Mouse (Mus musculus): ENCODE results near the gene Calr. TPM values are rescaled to one million over a fixed set of nuclear protein-coding genes. Genes with fewer than 3 reads are reported as not detected.

Gene Calr
- total and polyA plus RNA-seq, 2 experiments, result 308 to 411 TPM

DNA sequence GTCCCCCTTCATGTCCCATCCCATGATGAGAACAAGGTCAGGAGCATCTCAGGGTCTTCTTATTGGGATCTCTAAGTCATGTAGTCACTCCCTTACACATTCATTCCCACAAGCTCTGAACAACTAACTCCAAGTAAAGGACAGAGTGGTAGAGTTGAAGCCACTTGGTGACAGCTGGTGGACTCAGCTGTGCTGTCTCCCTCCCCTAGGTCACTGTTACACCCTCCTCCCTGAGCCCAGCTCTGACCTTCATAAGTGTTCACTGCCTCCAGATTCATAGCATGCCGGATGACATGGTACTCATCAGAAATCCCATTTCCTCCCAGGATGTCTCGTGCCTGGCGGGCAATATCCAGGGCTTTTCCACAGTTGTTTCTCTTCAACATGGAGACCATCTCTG, 41.5 kb upstream of the Calr start:
- Histone ChIP-seq H3K4me1 (ENCODE audit: control insufficient read depth, insufficient read depth, low read length) (peaks cover 9% of the 10 kb centered on the region; the same call in 1 of the 2 replicates), H3K79me2 (ENCODE audit: control insufficient read depth, insufficient read depth, low read length) (peaks cover 3% of the 10 kb centered on the region; the same call in 1 of the 2 replicates), H3K27ac (replicated peaks; ENCODE audit: insufficient read depth, low read depth, low read length) (no peak overlapping the region), H3K27me3 (ENCODE audit: control insufficient read depth, insufficient read depth, low read length) (no peaks in the 10 kb centered on the region), H3K4me3 (ENCODE audit: insufficient read depth, low read depth, low read length) (no peak overlapping the region), H3K36me3 (ENCODE audit: control insufficient read depth, insufficient read depth, low read length) (peaks cover 53% of the 10 kb centered on the region), H3K9ac (ENCODE audit: low read depth, low read length) (no peak overlapping the region)
- no peak for TF ChIP-seq POLR2A (IDR thresholded peaks at IDR 0.05; ENCODE audit: extremely low read depth, insufficient read depth, low read length)
- TF ChIP-seq CTCF (IDR thresholded peaks at IDR 0.05; ENCODE audit: low read depth, low read length), result no peak
- 89% methylated on average over 3 of the region's 3 CpGs for WGBS
- DNase-seq (ENCODE audit: extremely low read depth, low read depth, low spot score), result no peak

DNA sequence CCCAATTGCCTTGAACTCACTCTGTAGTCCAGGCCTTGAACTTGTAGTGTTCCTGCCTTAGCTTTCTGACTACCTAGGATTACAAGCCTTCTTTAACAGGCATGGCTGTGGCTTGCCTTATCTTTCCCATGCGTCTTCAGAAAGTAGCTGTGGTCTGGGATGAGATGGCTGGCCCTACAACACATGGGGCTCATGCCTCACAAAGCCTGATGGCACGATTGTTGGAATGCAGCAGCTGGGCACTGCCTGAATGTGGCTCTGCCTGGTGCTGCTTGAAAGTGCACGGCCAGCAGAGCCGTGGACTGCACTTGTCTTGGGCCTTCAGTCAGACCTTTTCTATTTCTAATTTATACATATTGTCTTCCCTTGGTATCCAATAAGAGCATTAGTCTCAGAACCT, 38.0 kb upstream of the Calr start:
- no peak for TF ChIP-seq POLR2A (IDR thresholded peaks at IDR 0.05; ENCODE audit: extremely low read depth, insufficient read depth, low read length)
- WGBS, result 81% methylated on average over 4 of the region's 4 CpGs
- no peak overlapping the region for H3K27ac ChIP-seq (replicated peaks; ENCODE audit: insufficient read depth, low read depth, low read length)
- H3K36me3 ChIP-seq (ENCODE audit: control insufficient read depth, insufficient read depth, low read length), result peaks cover 38% of the 10 kb centered on the region
- H3K4me1 ChIP-seq (ENCODE audit: control insufficient read depth, insufficient read depth, low read length), result no peaks in the 10 kb centered on the region
- no peaks in the 10 kb centered on the region for H3K79me2 ChIP-seq (ENCODE audit: control insufficient read depth, insufficient read depth, low read length)
- no peaks in the 10 kb centered on the region for H3K27me3 ChIP-seq (ENCODE audit: control insufficient read depth, insufficient read depth, low read length)
- H3K9ac ChIP-seq (ENCODE audit: low read depth, low read length), result no peak overlapping the region
- DNase-seq (ENCODE audit: extremely low read depth, low read depth, low spot score), result no peak
- no peak overlapping the region for H3K4me3 ChIP-seq (ENCODE audit: insufficient read depth, low read depth, low read length)

DNA sequence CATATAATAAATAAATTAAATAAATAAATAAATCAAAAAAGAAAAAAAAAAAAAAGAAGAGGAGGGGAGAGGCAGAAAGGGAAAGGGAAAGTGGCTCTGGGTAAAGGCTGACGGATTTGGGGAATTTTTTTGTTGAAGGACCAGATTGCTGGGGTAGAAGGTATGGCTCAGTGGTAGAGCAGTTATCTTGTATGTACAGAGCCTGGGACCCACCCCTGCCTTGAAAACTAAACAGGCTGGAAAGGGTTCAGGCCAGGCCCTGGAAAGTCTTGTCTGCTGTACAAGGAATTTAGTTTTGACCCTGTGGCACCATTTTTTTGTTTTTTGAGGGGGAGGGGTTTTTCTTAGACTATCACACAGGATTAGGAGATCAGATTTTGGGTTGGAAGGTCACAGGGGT, 32.2 kb upstream of the Calr start:
- no peak overlapping the region for H3K27ac ChIP-seq (replicated peaks; ENCODE audit: insufficient read depth, low read depth, low read length)
- no peaks in the 10 kb centered on the region for H3K79me2 ChIP-seq (ENCODE audit: control insufficient read depth, insufficient read depth, low read length)
- no peak overlapping the region for H3K4me3 ChIP-seq (ENCODE audit: insufficient read depth, low read depth, low read length)
- TF ChIP-seq POLR2A (IDR thresholded peaks at IDR 0.05; ENCODE audit: extremely low read depth, insufficient read depth, low read length), result no peak
- no peak for TF ChIP-seq CTCF (IDR thresholded peaks at IDR 0.05; ENCODE audit: low read depth, low read length)
- 91% methylated on average over 1 of the region's 1 CpGs for WGBS
- no peaks in the 10 kb centered on the region for H3K36me3 ChIP-seq (ENCODE audit: control insufficient read depth, insufficient read depth, low read length)
- no peak overlapping the region for H3K9ac ChIP-seq (ENCODE audit: low read depth, low read length)
- H3K4me1 ChIP-seq (ENCODE audit: control insufficient read depth, insufficient read depth, low read length), result no peaks in the 10 kb centered on the region
- no peaks in the 10 kb centered on the region for H3K27me3 ChIP-seq (ENCODE audit: control insufficient read depth, insufficient read depth, low read length)
- DNase-seq (ENCODE audit: extremely low read depth, low read depth, low spot score), result no peak

DNA sequence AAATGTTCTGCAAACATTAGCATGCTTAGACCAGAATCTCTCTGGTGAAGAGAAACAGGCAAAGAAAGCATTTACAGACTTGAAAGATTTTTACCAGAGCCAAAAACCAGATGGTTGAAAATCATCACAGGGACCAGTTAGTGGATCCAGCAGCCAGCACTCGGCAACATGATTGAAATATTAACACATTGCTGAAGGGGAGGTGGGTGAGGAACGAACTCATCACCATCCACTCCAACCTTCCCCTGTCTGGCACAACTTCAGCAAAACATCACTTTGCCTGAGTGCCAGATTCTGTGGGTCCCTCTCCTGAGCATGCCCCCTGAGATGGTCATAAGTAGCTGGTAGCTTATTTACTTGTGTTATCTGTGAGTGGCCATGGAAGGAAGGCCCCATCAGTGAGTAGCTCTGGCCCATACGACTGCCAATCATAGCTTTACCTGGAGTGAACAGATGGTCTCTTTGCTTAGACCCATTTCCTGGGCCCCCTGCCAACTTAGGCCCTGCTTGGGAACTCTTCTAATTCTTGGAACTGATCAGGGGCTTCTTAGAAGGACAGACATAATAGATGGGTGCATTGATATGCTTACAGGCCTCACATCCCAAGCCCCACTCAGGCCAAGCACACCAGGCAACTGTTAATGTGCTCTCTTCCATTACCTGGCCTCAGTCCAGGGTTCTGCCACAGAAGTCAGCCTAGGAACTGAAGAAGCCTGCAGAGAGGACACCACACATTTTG, 30.7 kb upstream of the Calr start:
- H3K79me2 ChIP-seq (ENCODE audit: control insufficient read depth, insufficient read depth, low read length), result no peaks in the 10 kb centered on the region
- 81% methylated on average over 3 of the region's 3 CpGs for WGBS
- TF ChIP-seq CTCF (IDR thresholded peaks at IDR 0.05; ENCODE audit: low read depth, low read length) (no peak), POLR2A (IDR thresholded peaks at IDR 0.05; ENCODE audit: extremely low read depth, insufficient read depth, low read length) (no peak)
- H3K27ac ChIP-seq (replicated peaks; ENCODE audit: insufficient read depth, low read depth, low read length), result no peak overlapping the region
- no peak for DNase-seq (ENCODE audit: extremely low read depth, low read depth, low spot score)
- no peak overlapping the region for H3K4me3 ChIP-seq (ENCODE audit: insufficient read depth, low read depth, low read length)
- H3K36me3 ChIP-seq (ENCODE audit: control insufficient read depth, insufficient read depth, low read length), result no peaks in the 10 kb centered on the region
- H3K9ac ChIP-seq (ENCODE audit: low read depth, low read length), result no peak overlapping the region
- H3K4me1 ChIP-seq (ENCODE audit: control insufficient read depth, insufficient read depth, low read length), result 0 out of 2 replicates have a peak, but pooled peaks cover 3% of the 10 kb centered on the region
- no peaks in the 10 kb centered on the region for H3K27me3 ChIP-seq (ENCODE audit: control insufficient read depth, insufficient read depth, low read length)

DNA sequence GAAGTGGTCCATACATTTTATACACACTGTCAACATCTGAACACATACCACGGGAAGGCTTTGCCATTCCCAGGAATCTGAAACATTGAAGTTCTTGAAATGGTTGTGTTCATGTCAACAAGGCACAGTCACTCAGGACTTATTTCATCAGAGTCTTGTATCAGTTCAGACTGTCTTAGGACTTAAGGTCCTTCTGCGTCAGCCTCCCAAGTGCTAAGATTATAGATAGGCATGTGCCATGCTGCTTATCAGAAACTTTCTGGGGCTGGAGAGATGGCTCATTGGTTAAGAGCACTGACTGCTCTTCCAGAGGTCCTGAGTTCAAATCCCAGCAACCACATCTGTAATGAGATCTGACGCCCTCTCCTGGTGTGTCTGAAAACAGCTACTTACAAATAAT, 27.6 kb upstream of the Calr start:
- TF ChIP-seq CTCF (IDR thresholded peaks at IDR 0.05; ENCODE audit: low read depth, low read length), result no peak
- TF ChIP-seq POLR2A (IDR thresholded peaks at IDR 0.05; ENCODE audit: extremely low read depth, insufficient read depth, low read length), result no peak
- DNase-seq (ENCODE audit: extremely low read depth, low read depth, low spot score), result no peak
- H3K27me3 ChIP-seq (ENCODE audit: control insufficient read depth, insufficient read depth, low read length), result no peaks in the 10 kb centered on the region
- peaks cover 8% of the 10 kb centered on the region; the same call in 1 of the 2 replicates for H3K4me1 ChIP-seq (ENCODE audit: control insufficient read depth, insufficient read depth, low read length)
- H3K79me2 ChIP-seq (ENCODE audit: control insufficient read depth, insufficient read depth, low read length), result no peaks in the 10 kb centered on the region
- no peak overlapping the region for H3K4me3 ChIP-seq (ENCODE audit: insufficient read depth, low read depth, low read length)
- WGBS, result 94% methylated on average over 3 of the region's 3 CpGs
- no peaks in the 10 kb centered on the region for H3K36me3 ChIP-seq (ENCODE audit: control insufficient read depth, insufficient read depth, low read length)
- H3K9ac ChIP-seq (ENCODE audit: low read depth, low read length), result no peak overlapping the region
- H3K27ac ChIP-seq (replicated peaks; ENCODE audit: insufficient read depth, low read depth, low read length), result no peak overlapping the region

DNA sequence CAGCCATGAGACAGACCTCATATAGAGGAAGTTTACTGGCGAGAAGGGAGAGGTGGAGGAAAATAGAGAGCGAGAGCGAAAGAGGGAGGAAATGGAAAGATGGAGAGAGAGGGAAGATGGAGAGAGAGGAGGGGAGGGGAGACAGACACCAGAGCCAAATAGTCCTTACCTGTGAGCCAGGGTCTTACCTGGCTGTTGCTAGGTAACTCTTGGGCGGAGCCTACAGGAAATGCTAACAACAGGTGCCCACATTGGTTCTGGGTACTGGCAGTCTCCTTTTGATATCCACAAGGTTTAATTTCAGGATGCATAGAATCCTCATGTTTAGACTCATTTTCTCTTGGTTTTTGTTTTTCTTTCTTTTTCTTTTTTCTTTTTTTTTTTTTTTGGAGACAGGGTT, 26.3 kb upstream of the Calr start:
- Histone ChIP-seq H3K4me1 (ENCODE audit: control insufficient read depth, insufficient read depth, low read length) (peaks cover 8% of the 10 kb centered on the region; the same call in 1 of the 2 replicates), H3K9ac (ENCODE audit: low read depth, low read length) (no peak overlapping the region)
- no peak for TF ChIP-seq POLR2A (IDR thresholded peaks at IDR 0.05; ENCODE audit: extremely low read depth, insufficient read depth, low read length)
- no peak for TF ChIP-seq CTCF (IDR thresholded peaks at IDR 0.05; ENCODE audit: low read depth, low read length)

More for the DNA sequence above, 26.3 kb upstream of the Calr start:
- no peak for DNase-seq (ENCODE audit: extremely low read depth, low read depth, low spot score)
- WGBS, result 98% methylated on average over 4 of the region's 4 CpGs
- Histone ChIP-seq H3K36me3 (ENCODE audit: control insufficient read depth, insufficient read depth, low read length) (peaks cover 2% of the 10 kb centered on the region; the same call in 1 of the 2 replicates), H3K4me3 (ENCODE audit: insufficient read depth, low read depth, low read length) (no peak overlapping the region), H3K27me3 (ENCODE audit: control insufficient read depth, insufficient read depth, low read length) (no peaks in the 10 kb centered on the region), H3K27ac (replicated peaks; ENCODE audit: insufficient read depth, low read depth, low read length) (no peak overlapping the region), H3K79me2 (ENCODE audit: control insufficient read depth, insufficient read depth, low read length) (no peaks in the 10 kb centered on the region)
